Mouse (Mus musculus) left cerebral cortex, postnatal 14 days (tissue): ENCODE results near the gene Klc4. TPM values are rescaled to one million over a fixed set of nuclear protein-coding genes. Genes with fewer than 3 reads are reported as not detected.

ENCODE experiments used
- DNase-seq, 2 experiments: peaks; one replicate each; pipeline ENCODE4 v3.0.0; 2021 to 2022; ENCODE audit warnings: low spot score in 2 of 2, mixed read lengths in 1 of 2
- intact Hi-C: fragments of 180-260 bp; cut with DNase I; formaldehyde crosslinking; loops from one replicate; pipeline ENCODE4 v1.15.1; 2025
- total RNA-seq, 2 experiments: library from RNA; stranded (reverse); gene quantifications; 2 replicates each; pipeline ENCODE4 v1.2.3; 2021

Klc4 gene
- total RNA-seq, 2 experiments from 2014 or later, result 15.8 to 16.5 TPM

GRCm38 (mm10) chr17:46661981-46662380 is 16.2 kb upstream of the Klc4 start:
- intact Hi-C loops, result no loop called here
- no peak for DNase-seq

- no peak for DNase-seq
- intact Hi-C loops, result no loop called here
These were observed 15.5 kb upstream of the Klc4 start for GRCm38 (mm10) chr17:46661351-46661750.

- DNase-seq, result no peak
These were observed 10.2 kb upstream of the Klc4 start for GRCm38 (mm10) chr17:46656054-46656453.

GRCm38 (mm10) chr17:46651755-46652547 is 6.1 kb upstream of the Klc4 start:
- intact Hi-C loops, result no loop called here

More at GRCm38 (mm10) chr17:46656054-46656453, 10.2 kb upstream of the Klc4 start:
- intact Hi-C loops, result no loop called here

GRCm38 (mm10) chr17:46651292-46651691 is 5.5 kb upstream of the Klc4 start:
- intact Hi-C loops, result no loop called here
- no peak for DNase-seq

More at GRCm38 (mm10) chr17:46651755-46652547, 6.1 kb upstream of the Klc4 start:
- DNase-seq, result no peak

- intact Hi-C loops, result no loop called here
These were observed 4.6 kb upstream of the Klc4 start, which contains the start of gene Cul7 for GRCm38 (mm10) chr17:46650232-46651031. Gene Cul7 (plus strand): TSS chr17:46650337.

GRCm38 (mm10) chr17:46649811-46650210 is 4.0 kb upstream of the Klc4 start:
- no peak for DNase-seq
- intact Hi-C loops, result loop anchor here (5.0 kb wide), 1 partner anchor 103 kb away; the partner anchor contains the start of gene Cul9

More at GRCm38 (mm10) chr17:46650232-46651031, 4.6 kb upstream of the Klc4 start, which contains the start of gene Cul7:
- peak; percentile 91 to 92 for DNase-seq

- intact Hi-C loops, result loop anchor here (5.0 kb wide), 1 partner anchor 101 kb away; the partner anchor contains the start of gene Cul9
These were observed 2.6 kb upstream of the Klc4 start for GRCm38 (mm10) chr17:46648436-46648835.

GRCm38 (mm10) chr17:46647279-46647678 is 1.5 kb upstream of the Klc4 start:
- DNase-seq, result no peak
- intact Hi-C loops, result loop anchor here (5.0 kb wide), 1 partner anchor 100 kb away; the partner anchor contains the start of gene Cul9

More at GRCm38 (mm10) chr17:46648436-46648835, 2.6 kb upstream of the Klc4 start:
- no peak for DNase-seq

- intact Hi-C loops, result loop anchor here (5.0 kb wide), 1 partner anchor 99 kb away; the partner anchor contains the start of gene Cul9
- DNase-seq, result no peak
These were observed 470 bp upstream of the Klc4 start for GRCm38 (mm10) chr17:46646322-46646662.

- DNase-seq, result no peak
- intact Hi-C loops, result loop anchor here (5.0 kb wide), 1 partner anchor 98 kb away; the partner anchor contains the start of gene Cul9
These were observed 826 bp downstream of the Klc4 start for GRCm38 (mm10) chr17:46644916-46645475.

GRCm38 (mm10) chr17:46644152-46644805 is 1.5 kb downstream of the Klc4 start:
- no peak for DNase-seq
- intact Hi-C loops, result no loop called here

- intact Hi-C loops, result no loop called here
- no peak for DNase-seq
These were observed 3.8 kb downstream of the Klc4 start for GRCm38 (mm10) chr17:46642060-46642459.

GRCm38 (mm10) chr17:46639929-46640328 is 5.9 kb downstream of the Klc4 start:
- intact Hi-C loops, result loop anchor here (5.0 kb wide), 1 partner anchor 113 kb away; no protein-coding TSS in a partner anchor

GRCm38 (mm10) chr17:46636831-46637523 is 8.8 kb downstream of the Klc4 start:
- intact Hi-C loops, result loop anchor here (5.0 kb wide), 1 partner anchor 110 kb away; no protein-coding TSS in a partner anchor
- peak; percentile 79 to 89 for DNase-seq

More at GRCm38 (mm10) chr17:46639929-46640328, 5.9 kb downstream of the Klc4 start:
- DNase-seq, result no peak

- intact Hi-C loops, result loop anchor here (5.0 kb wide), 2 partner anchors 38 to 73 kb away; partner anchors contain the start of gene Srf
- no peak for DNase-seq
These were observed 16.0 kb downstream of the Klc4 start for GRCm38 (mm10) chr17:46629685-46630441.
